Mouse (Mus musculus) ES-E14 (cell line): ENCODE measurements at regions not wholly inside any gene's neighbourhood (a gene's known extent, or its start where the extent isn't known, plus 50 kb on each side); places are given as distances from the start of the nearest gene placed in this dataset.

Source experiments
- CHD2 ChIP-seq: IDR thresholded peaks from 2 replicates; pipeline ENCODE4 v1.6.1; 2014; ENCODE audit warnings: mild to moderate bottlenecking, low read depth, low read length, inconsistent platforms
- HCFC1 ChIP-seq: IDR thresholded peaks from 2 replicates; pipeline ENCODE4 v1.6.1; 2012; ENCODE audit warnings: low read length, inconsistent platforms, borderline replicate concordance; ENCODE audit not compliant: insufficient read depth
- MAFK ChIP-seq: IDR thresholded peaks from 2 replicates; pipeline ENCODE4 v1.6.1; 2014; ENCODE audit warnings: mild to moderate bottlenecking, low read depth, low read length, inconsistent platforms; ENCODE audit not compliant: insufficient read depth
- ZC3H11A ChIP-seq: IDR thresholded peaks from 2 replicates; pipeline ENCODE4 v1.6.1; 2012; ENCODE audit warnings: low read depth, mild to moderate bottlenecking, inconsistent platforms, low read length, borderline replicate concordance
- ZNF384 ChIP-seq: IDR thresholded peaks from 2 replicates; pipeline ENCODE4 v1.6.1; 2012; ENCODE audit warnings: low read depth, low read length, inconsistent platforms

- TF ChIP-seq MAFK (no peak), CHD2 (no peak), ZC3H11A (no peak), ZNF384 (no peak), HCFC1 (no peak)
These were observed 182.0 kb downstream of the Irx2 start for GRCm38 (mm10) chr13:72810626-72811025.
